Mouse (Mus musculus) E14TG2a.4 (cell line): ENCODE measurements around the gene Preb.

Experiments used
- CTCF ChIP-seq: conservative IDR thresholded peaks from 2 replicates; pipeline ENCODE4 v1.5.1; 2014; ENCODE audit warnings: low read length
- NANOG ChIP-seq: IDR thresholded peaks from 2 replicates; pipeline ENCODE4 v1.6.1; 2014; ENCODE audit warnings: borderline replicate concordance, low read length, mixed read lengths
- POU5F1 ChIP-seq: IDR thresholded peaks from 2 replicates; pipeline ENCODE4 v1.6.1; 2014; ENCODE audit warnings: low read length, borderline replicate concordance

GRCm38 (mm10) chr5:30901860-30902259 is 58.3 kb downstream of the Preb start:
- no peak for TF ChIP-seq CTCF
- TF ChIP-seq POU5F1, result no peak
- TF ChIP-seq NANOG, result no peak
